Mouse (Mus musculus): ENCODE measurements around the gene Baz1b.

The Baz1b gene

DNA sequence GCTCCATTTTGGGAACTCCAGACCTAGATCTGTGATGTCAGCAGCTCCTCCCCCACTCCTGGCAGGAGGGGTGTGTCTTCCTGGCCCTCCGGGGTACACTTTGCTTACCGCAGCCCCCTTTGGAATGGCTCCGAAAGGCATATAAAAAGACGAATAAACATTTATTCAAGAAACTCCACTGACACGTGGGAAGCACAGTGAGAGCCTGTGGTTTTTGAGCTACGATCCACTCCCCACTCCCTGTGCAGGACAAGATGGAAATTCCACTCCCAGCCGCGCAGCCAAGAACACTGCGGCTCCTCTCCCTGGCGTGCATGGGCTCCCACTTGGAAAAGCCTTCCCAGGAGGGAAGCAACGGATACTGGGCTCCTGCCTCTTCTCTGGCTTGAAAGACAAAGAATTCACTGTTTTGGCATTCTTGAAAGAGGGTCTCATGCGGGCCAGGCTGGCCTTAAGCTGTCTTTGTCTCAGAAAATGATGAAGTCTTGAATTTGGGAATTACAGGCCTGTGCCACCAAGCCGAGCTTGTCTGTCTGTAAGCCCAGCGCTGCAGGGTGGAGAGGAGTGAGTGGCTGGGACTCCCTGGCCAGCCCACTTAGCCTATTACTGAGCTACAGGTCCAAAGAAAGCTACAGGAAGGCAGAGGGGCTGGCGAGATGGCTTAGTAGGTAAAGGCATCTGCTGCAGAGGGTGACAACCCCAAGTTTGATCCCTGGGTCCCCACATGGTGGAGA is 87.8 kb downstream of the Baz1b start:
- no peak for DNase-seq (ENCODE audit: low spot score)

DNA sequence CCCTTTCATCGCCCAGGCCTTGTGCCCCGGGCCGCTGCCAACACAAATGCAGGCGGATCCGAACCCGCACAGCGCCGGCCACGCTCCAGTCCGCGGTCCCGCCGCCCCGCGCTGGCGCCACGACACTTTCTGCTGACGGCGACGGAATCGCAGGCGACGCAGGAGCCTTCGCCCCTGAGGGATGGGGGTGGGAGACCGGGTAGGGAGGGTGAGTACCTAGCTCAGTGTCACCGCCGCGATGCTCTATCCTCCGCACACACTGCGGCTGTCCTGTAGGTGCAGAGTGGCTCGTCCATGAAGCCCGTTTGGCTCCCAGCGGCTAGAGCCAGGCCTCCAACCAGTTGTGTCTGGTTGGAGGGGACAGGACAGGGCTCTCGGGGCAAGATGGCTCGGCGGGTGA is 89.5 kb downstream of the Baz1b start:
- DNase-seq (ENCODE audit: low spot score) = no peak

DNA sequence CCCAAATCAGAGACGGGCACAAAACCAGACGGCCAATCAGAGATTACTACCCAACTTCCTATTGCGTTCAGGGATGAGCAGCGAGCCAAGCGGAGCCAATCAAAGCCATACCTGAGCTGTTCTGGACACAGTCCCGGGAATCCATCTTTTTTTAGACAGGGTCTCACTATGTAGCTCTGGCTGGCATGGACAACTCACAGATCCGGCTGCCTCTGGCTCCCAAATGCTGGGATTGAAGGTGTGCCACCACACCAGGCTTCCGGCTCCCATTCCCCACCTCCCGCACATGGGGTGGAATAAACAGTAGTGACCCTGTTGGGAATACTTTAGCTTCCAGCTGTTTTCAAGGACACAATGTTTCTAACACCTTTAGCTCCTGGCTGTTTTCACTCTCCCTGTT is 93.2 kb downstream of the Baz1b start:
- no peak for DNase-seq (ENCODE audit: low spot score)

DNA sequence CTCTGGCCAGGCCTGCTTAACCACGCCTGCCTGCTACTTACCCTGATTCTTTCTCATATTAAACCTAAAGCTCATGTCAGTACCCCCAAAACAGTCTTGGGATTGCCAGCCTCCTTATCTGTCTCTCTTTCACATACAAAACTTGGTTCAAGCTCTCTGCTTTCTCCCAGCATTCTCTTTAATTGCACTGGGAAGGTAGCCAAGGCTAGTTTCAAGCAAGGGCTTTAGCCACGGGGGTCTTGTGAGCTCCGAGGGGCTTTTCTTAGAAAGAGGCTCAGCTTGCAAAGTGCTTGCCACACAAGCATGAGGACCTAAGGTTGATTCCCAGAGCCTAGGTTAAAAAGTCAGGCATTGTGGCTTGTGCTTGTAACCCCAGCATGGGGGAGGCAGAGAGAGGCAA is 98.1 kb downstream of the Baz1b start:
- DNase-seq (ENCODE audit: low spot score) = no peak

DNA sequence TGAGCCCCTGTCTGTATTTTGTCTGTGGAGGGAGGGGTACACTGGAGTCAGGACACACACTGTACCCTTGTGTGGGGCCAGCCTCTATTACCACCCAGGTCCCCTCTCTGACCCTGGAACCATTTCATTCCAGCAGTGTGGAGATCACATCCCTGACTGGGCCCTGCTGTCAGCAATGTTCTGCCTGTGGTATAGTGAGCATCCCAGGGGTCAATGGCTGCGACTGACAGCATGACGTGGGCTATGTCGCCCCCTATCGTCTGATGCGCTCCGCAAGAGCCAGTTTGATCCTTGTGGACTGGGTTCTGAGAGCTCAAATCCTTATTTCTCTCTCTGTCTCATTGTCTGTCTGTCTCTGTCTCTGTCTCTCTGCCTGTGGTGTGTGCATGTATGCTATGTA is 99.1 kb downstream of the Baz1b start:
- DNase-seq (ENCODE audit: low spot score) = peak; percentile 33

DNA sequence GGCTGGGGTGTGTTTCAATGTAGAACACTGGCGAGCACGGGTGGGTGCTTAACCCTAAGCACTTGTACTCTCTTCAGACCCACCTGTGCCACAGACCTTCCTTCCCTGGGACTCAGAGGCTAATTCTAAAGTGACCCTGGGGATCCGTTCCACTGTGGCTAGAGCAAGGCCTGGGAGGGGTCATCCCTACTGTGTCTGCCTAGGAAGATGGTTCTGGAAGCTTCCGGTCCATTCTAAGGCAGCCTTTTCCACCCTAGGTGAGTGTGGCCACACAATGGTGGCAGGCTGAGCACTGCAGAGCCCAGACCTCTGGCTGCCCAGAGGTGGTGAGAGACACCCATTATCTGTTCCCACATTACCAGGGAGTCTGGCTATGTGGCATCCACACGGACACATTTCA is 99.9 kb downstream of the Baz1b start:
- DNase-seq (ENCODE audit: low spot score) = no peak

DNA sequence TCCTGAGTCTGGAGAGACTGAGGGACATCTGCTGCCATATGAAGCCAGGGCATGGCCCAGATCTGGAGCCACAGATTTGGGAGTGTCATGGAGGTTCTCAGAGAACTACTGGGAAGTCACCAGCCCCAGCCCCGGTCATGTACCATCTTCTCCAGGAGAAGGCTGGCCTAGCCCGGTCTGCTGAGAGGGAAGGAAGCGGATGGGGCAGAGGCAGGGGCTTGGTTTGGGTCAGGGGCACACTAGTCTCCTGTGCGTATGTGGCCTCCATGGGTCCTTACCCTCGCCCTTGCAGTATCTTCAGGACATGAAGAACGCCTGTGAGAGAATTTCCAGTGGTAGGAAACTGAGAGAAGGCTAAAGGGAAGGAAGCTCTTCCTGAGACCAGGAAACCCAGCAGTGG is 103.6 kb downstream of the Baz1b start:
- no peak for DNase-seq (ENCODE audit: low spot score)

DNA sequence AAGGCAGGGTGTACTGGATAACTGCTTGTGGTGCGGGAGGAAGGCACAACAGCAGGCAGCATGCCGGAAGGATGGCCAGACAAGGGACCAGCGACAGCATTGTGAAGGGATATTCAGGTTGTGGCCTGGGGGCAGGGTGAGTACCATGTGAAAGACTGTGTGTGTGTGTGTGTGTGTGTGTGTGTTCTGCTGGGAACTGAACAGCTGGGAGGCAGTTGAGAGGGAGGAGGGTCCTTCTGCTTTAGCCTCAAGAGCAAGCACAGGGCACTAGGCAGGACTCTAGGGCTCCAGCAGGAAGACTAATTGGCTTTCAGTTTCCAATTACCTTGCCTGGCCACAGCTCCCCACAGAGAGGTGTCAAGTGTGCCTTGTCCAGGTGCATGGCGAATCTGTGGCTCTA is 104.1 kb downstream of the Baz1b start:
- no peak for DNase-seq (ENCODE audit: low spot score)

DNA sequence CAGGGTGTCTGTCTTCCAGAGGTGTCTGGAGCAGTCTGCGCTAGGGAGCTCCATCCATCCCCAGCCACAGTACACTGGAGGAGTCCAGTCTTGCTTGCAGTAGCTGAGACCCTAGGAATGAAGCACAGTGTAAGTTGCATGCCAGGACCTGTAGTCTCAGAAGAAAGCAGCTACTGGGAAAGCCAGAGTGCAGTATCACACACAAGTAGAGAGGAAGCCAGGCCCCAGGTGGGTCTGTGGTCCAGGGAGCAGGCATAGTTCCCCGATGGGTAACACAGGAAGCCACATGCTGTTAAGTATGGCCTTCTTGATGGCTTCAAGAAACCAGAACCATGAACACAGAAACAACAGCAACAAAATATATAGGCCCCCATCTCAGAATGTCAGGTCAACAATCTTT is 104.9 kb downstream of the Baz1b start:
- no peak for DNase-seq (ENCODE audit: low spot score)
